Mouse (Mus musculus) megakaryocyte, adult 5-6 weeks (primary cell): ENCODE measurements at regions not wholly inside any gene's neighbourhood (a gene's known extent, or its start where the extent isn't known, plus 50 kb on each side); places are given as distances from the start of the nearest gene placed in this dataset.

ENCODE experiments used
- ATAC-seq: 2 replicates; pipeline ENCODE4 v1.8.0; 2016; ENCODE audit warnings: mild to moderate bottlenecking, inconsistent platforms; ENCODE audit not compliant: poor library complexity, severe bottlenecking

DNA sequence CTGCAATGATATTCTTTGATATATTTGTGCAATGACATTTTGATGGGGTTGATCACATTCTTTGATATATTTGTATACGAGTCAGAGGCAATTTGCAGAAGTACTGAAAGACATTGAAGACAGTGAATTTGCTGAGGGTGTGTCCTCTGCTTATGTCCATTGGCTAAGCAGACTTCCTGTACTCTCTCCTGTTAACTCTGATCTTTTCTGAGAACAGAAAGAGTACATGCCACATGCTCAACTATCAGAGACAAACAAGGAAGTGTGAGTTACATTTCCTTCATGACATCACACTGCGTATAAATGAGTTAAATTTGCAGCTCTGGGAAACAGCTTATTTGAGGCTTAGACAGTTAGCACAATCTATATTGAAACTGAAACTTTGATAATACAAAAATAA lies 104.5 kb upstream of the Egr2 start:
- peak; percentile 96 for ATAC-seq

- ATAC-seq = peak; percentile 90
Observed at GRCm38 (mm10) chr10:67439042-67439635, 96.1 kb upstream of the Egr2 start.

DNA sequence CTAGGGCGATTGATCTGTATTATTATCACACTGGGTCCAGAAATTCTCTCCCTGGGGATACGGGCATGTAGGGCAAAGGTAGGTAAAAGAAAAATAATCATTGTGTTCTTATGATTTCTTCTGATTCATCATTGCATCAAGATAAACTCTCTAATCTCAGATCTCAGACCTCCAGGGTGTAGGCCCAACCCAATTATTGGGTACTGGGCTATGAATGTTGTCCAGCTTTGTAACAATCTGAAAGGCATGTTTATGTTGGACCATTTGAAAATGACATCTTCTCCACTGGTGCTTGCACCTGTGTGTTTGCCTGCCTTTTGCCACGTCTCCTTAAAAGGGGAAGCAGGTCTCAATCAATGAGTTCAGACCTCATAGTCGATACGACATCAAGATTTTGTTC lies 95.4 kb upstream of the Egr2 start:
- no peak for ATAC-seq

- peak; percentile 56; the same call in 1 of the 2 replicates for ATAC-seq
Observed at GRCm38 (mm10) chr10:67441243-67441642, 94.0 kb upstream of the Egr2 start.

DNA sequence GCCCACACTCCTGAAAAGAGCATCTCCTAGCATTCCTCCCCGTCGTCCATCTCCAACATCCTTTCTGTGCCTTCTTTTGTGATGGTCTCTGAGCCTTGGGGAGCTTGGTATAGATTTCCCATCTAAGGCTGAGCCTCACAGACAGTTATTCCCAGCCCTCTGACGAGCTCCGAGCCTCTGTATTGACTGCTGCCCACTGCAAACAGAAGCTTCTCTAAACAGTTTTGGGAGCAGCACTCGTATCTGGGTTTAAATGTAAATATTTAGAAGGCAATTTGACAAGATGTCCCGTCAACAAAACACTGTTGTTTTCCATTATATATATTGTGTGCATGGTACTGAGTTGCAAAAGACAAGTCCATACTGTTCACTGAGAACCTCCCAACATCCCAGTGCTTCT lies 86.4 kb upstream of the Egr2 start:
- ATAC-seq = no peak

DNA sequence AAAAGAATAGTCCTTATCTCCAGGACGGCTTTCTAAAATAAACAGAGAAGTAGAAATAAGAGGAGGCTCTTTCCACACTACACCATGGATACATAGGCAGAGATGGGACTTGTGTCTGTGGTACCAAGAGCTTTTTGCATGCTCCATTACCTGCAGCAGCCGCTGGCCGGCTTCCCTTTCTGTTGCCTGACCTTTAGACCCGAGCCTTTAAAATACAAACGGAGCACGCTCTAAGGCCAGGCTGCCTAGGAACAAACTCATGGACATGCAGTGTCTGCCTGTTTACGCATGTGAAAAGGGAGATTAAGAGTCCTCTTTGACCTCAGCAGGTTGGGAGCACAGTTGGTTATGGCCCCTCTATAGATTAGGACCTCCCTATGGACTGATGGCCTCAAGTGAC lies 81.1 kb upstream of the Egr2 start:
- no peak for ATAC-seq

DNA sequence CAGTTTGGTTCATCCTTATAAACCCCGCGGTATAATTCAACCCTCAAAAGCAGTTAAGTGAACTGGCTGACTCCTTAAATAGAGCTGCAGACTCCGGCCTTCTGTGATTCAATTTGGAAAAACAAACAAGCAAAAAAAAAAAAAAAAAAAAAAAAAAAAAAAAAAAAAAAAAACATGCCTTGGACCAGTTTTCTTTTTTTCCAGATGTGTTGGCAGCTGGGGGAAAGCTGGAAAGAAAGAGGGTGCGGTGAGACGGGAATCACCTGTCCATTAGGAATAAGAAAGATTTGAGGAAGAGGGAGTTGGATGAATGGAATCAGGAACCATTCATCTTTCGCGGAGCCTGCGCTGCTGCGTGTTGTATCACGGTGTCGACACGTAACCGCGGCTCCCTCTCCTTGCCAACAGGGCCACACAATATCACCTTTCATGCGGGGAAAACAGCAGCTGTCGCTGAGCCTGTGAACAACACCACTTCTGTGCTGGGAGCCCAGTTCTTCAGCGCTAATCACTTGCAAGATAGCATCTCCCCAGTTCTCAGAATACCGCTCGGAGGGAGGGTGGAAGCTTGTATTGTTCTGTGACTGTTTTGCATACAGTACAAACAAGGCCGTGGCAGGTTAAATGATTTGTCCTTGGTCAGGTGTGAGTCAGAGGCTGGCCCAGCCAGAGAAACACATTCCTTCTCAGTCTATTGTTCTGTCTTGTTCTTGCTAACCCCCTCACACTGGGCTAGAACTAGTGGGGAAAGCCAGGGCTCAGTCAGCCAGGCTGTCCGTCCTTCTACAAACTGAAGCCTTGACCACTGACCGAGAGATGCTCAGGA lies 76.6 kb upstream of the Egr2 start:
- no peak for ATAC-seq

DNA sequence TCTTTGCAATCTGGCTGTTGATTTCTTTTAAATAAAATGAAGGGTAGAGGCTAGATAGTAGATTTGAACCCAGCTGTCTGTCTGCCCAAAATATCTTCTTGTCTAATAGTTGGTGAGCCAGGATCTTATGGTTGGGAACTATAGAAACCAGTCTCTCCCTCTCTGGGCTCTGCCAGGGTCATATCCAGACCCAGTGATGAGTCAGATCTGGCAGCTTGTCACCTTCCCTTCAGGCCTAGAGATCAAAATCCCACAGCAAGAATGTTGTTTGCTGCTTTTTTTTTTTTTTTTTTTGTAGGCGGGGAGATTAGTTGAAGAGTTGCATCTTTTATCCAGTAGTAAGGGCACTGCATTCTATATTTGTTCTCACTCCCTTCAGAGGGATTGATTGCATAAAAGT lies 74.0 kb upstream of the Egr2 start:
- ATAC-seq = no peak

- no peak for ATAC-seq
Observed at GRCm38 (mm10) chr10:67461862-67462261, 73.4 kb upstream of the Egr2 start.

DNA sequence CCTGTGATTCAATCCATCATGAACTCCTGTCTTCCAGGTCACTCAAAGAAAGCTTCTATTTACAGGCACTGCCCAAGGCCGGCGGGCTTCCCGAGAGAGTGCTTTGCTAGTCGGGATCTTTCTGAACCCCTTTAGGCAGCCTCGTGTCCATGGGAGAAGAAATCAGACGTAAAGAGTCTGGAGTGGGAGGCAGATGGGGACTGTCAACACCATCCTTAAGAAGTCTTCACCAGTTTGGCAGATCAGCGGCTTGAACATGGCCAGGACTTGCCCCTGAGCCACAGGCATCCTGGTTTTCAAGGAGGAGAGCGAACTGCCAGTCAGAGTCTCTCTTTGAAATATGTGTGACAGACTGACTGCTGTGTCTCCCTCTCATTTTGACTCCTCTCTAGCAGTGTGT lies 66.6 kb upstream of the Egr2 start:
- ATAC-seq = no peak

DNA sequence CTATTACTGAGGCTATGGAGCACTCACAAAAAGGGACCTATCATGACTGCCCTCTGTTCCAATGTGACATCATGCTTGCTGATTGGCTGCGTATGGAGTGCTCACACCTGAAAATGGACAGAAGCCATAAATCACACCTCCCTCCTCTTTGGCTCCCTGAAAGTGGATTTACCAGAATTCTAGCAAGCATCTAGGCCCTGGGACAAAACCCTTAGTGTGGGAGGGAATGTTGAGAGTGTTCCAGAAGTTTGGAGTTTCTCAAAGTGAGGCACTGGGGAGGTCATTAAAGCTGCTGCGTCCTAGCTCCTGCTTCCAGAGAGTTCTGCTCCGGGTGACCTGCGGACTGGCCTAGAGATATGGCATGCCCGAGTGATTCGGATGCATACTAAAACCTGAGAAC lies 62.3 kb upstream of the Egr2 start:
- ATAC-seq = no peak

DNA sequence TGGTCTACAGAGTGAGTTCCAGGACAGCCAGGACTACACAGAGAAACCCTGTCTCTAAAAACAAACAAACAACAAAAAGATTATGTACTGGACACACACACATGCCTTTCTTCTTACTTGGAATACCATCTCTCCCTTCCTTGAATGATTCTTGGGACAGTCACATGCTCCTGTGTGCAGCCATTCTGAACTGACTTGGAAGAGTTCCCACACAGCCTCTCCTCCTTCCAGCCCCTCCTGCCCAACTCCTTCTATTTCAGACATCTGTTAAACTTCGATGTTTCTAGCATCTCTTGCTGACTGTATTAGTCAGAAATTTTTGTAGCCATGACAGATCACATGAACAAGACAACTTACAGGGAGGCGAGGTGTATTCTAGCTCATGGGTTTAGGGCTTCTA lies 60.9 kb upstream of the Egr2 start:
- no peak for ATAC-seq

DNA sequence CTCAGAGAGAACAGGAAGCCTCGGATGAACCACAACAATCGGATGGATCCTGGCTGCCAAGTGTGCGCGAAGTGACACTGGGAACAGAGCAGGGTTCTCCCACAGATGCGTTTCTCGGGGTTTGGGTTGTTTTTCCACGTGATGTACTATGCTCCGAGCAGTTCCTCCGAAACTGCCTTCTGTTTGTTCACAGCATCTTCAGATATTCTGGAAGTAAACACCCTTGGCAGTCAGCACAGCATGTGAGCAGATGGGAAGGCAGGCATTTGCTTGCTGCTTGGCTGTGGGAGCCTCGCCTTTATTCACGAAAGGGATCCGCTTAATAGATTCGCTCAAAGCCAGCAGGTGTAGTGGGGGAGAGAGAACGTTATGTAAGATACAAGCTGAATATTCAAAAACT lies 53.0 kb upstream of the Egr2 start:
- ATAC-seq = no peak

GRCm38 (mm10) chr10:67483371-67483770 lies 51.9 kb upstream of the Egr2 start:
- no peak for ATAC-seq

DNA sequence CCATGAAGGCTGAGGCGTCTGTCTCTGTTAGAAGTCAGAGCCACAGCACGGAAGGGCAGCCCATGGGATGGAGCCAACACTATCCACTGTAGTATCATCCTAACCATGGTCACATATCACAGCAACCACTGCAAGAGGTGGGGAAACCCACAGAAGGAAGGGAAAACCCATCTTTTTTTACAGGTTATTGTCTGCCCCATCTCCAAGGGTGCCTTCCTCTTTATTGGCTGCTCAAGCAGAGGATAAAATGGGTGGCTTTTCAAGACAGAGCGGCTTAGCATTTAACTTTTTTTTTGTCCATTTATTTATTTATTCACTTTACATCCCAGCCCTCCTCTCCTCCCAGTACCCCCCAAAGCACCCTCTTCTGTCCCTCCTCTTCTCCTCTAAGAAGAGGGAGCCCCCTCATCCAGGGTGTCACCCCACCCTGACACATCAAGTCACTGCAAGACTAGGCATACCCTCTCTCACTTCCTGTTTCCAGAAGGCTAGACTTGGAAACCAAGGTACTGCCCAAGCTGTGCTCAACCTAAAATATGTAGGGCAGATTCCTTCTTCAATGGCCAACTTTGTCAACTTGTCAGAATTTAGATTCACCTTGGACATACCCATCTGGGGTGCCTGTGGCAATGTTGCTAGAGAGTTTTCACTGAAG lies 51.1 kb upstream of the Egr2 start:
- ATAC-seq = peak; percentile 43; the same call in 1 of the 2 replicates
